ENCODE assay signal across 9 mouse cellular contexts in the genomic region with DNA sequence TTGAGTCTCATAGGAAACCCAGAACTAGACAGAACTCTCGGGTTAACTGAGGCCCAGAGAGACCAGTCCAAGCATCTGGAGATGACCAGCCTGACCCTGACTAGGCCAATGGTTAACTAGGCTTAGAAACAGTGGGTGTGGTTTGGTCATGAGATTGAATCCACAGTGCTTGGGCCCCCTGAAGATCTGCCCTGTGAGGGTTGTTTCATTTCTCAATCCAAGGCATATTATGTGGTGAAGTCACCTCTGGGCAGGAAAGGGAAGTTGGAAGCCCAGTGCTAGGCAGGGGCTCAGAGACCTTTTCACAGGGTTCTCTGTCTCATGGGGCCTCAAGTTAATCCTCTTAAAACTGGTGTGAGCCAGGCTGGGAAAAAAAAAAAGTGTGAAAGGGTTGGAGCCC. TPM values are rescaled to one million over a fixed set of nuclear protein-coding genes. Genes with fewer than 3 reads are reported as not detected.
DNase-seq lines count a peak whose midpoint lies in the region; ATAC-seq and TF ChIP-seq lines count a peak whose summit lies in the region.
"Had no signal": no experiment of that assay in that cellular context is flagged by ENCODE, and none has a peak within 500 bp of the region (broad histone marks: within the 10 kb centered on the region; RNA-seq: fewer than 3 reads in every experiment).

No protein-coding gene starts in this region.

- no peak for TF ChIP-seq CTCF in spleen, adult 2 months (IDR thresholded peaks at IDR 0.05; ENCODE audit: extremely low read depth, insufficient read depth, insufficient read length, insufficient replicate concordance)

- H3K27me3 ChIP-seq in erythroblast, embryonic 14.5 days (ENCODE audit: control insufficient read depth): no peaks in the 10 kb centered on the region
- H3K27me3 ChIP-seq in spleen, adult 2 months (ENCODE audit: control insufficient read depth, insufficient read depth, low read length): no peaks in the 10 kb centered on the region
- no peaks in the 10 kb centered on the region for H3K27me3 ChIP-seq in liver, embryonic 13.5 days

- ATAC-seq in erythroblast, adult 5-6 weeks (replicated peaks; ENCODE audit: low FRiP score, poor library complexity, severe bottlenecking): no peak
- ATAC-seq in liver, embryonic 13.5 days (ENCODE audit: low read depth): no peak

- WGBS in spleen, adult 2 months: 36% methylated on average over 1 of the region's 1 CpGs
- 53% methylated on average over 1 of the region's 1 CpGs for WGBS in liver, embryonic 13.5 days (ENCODE audit: insufficient replicate concordance)

- H3K36me3 ChIP-seq in erythroblast, embryonic 14.5 days (ENCODE audit: control insufficient read depth): peaks cover 51% of the 10 kb centered on the region
- no peaks in the 10 kb centered on the region; the same call in 1 of the 2 replicates for H3K36me3 ChIP-seq in spleen, adult 2 months (ENCODE audit: control insufficient read depth, insufficient read depth, low read length)
- peaks cover 38% of the 10 kb centered on the region for H3K36me3 ChIP-seq in liver, embryonic 13.5 days

- DNase-seq in spleen, adult 2 months (ENCODE audit: low read depth in 1 of 2, low spot score in 2 of 2): no peak
- DNase-seq in spleen, adult 12 weeks (ENCODE audit: low spot score): no peak
- DNase-seq in liver, embryonic 13.5 days: no peak
- DNase-seq in MN1 (ENCODE audit: low spot score): no peak
- no peak for DNase-seq in adrenal gland, adult 2 months
- DNase-seq in layer of hippocampus, adult 8-10 months (ENCODE audit: low spot score in 2 of 2): no peak
- DNase-seq: cerebellum, adult 11 months had no signal

- TF ChIP-seq POLR2A in spleen, adult 2 months (IDR thresholded peaks at IDR 0.05; ENCODE audit: low read depth, low read length): no peak

- H3K4me2 ChIP-seq in liver, embryonic 13.5 days: peak overlapping the region; percentile 95

- H3K27ac ChIP-seq in spleen, adult 2 months (ENCODE audit: insufficient read depth, low read length): no peak overlapping the region; the same call in 1 of the 2 replicates
- peak overlapping the region; percentile 98 for H3K27ac ChIP-seq in liver, embryonic 13.5 days

- peaks cover 2% of the 10 kb centered on the region; the same call in 1 of the 2 replicates for H3K9me3 ChIP-seq in erythroblast, embryonic 14.5 days (ENCODE audit: control insufficient read depth, low read length)
- no peaks in the 10 kb centered on the region for H3K9me3 ChIP-seq in liver, embryonic 13.5 days (replicated peaks)

- H3K9ac ChIP-seq in liver, embryonic 13.5 days: peak overlapping the region; percentile 99

- peak overlapping the region; percentile 86 for H3K4me3 ChIP-seq in erythroblast, embryonic 14.5 days (replicated peaks)
- H3K4me3 ChIP-seq in spleen, adult 2 months (ENCODE audit: extremely low read depth, insufficient read depth, insufficient read length): peak overlapping the region; percentile 14; the same call in 1 of the 2 replicates
- peak overlapping the region; percentile 87 for H3K4me3 ChIP-seq in liver, embryonic 13.5 days (replicated peaks)

- peaks cover 91% of the 10 kb centered on the region for H3K4me1 ChIP-seq in erythroblast, embryonic 14.5 days (ENCODE audit: control insufficient read depth)
- peaks cover 19% of the 10 kb centered on the region for H3K4me1 ChIP-seq in spleen, adult 2 months (ENCODE audit: control insufficient read depth, insufficient read depth, insufficient read length)
- peaks cover 89% of the 10 kb centered on the region for H3K4me1 ChIP-seq in liver, embryonic 13.5 days (replicated peaks)

RNA-seq across cellular contexts. Expression of a gene that starts 1.6 kb away (rescaled TPM):
- 6.7 and 7.2 TPM in 2 replicates for polyA plus RNA-seq in erythroblast, embryonic 14.5 days (2012)
- total RNA-seq in erythroblast, adult 5-6 weeks (2015; ENCODE audit: low replicate concordance): 1.9 and 2.5 TPM in 2 replicates
- total RNA-seq in erythroblast, adult 5-6 weeks (2017; ENCODE audit: low replicate concordance): 8.7 and 10.6 TPM in 2 replicates
- 20.2 and 32.6 TPM in 2 replicates for polyA plus RNA-seq in spleen, adult 2 months (2012; rRNA removed)
- 12.5 and 13.1 TPM in 2 replicates for polyA plus RNA-seq in liver, embryonic 13.5 days (2015; fragmentation: Nextera tagmentation; extraction: Ambion mirVana)
- 10 to 100 TPM; 15.3 to 16.5 TPM for total RNA-seq in adrenal gland, adult 2 months (2021)
- polyA plus RNA-seq in adrenal gland, adult 2 months (2012; rRNA removed): 69.3 and 77.4 TPM in 2 replicates
- total RNA-seq in layer of hippocampus, adult 8-10 months (2022): 10 to 100 TPM; 40.7 to 46.7 (median 43.6) TPM

RNA-seq across cellular contexts. Expression of a gene that starts 6.8 kb away (rescaled TPM):
- polyA plus RNA-seq in erythroblast, embryonic 14.5 days (2012): 3.2 and 5.6 TPM in 2 replicates
- 15.6 and 27.0 TPM in 2 replicates for total RNA-seq in erythroblast, adult 5-6 weeks (2015; ENCODE audit: low replicate concordance)
- total RNA-seq in erythroblast, adult 5-6 weeks (2017; ENCODE audit: low replicate concordance): 35.7 and 41.5 TPM in 2 replicates
- polyA plus RNA-seq in spleen, adult 2 months (2012; rRNA removed): 7.8 and 11.7 TPM in 2 replicates
- 1.2 and 1.4 TPM in 2 replicates for polyA plus RNA-seq in liver, embryonic 13.5 days (2015; fragmentation: Nextera tagmentation; extraction: Ambion mirVana)
- 1 to 10 TPM; 1.2 to 3.6 TPM for total RNA-seq in adrenal gland, adult 2 months (2021)
- polyA plus RNA-seq in adrenal gland, adult 2 months (2012; rRNA removed): 9.7 and 12.4 TPM in 2 replicates
- 1 to 10 TPM; 1.0 to 3.2 (median 1.4) TPM for total RNA-seq in layer of hippocampus, adult 8-10 months (2022)

RNA-seq across cellular contexts. Expression of a gene that starts 8.6 kb away (rescaled TPM):
- 52.7 and 55.8 TPM in 2 replicates for polyA plus RNA-seq in erythroblast, embryonic 14.5 days (2012)
- 9.2 and 14.6 TPM in 2 replicates for total RNA-seq in erythroblast, adult 5-6 weeks (2015; ENCODE audit: low replicate concordance)
- total RNA-seq in erythroblast, adult 5-6 weeks (2017; ENCODE audit: low replicate concordance): 14.1 and 30.2 TPM in 2 replicates
- polyA plus RNA-seq in spleen, adult 2 months (2012; rRNA removed): 74.8 and 92.9 TPM in 2 replicates
- polyA plus RNA-seq in liver, embryonic 13.5 days (2015; fragmentation: Nextera tagmentation; extraction: Ambion mirVana): 27.1 and 30.3 TPM in 2 replicates
- total RNA-seq in adrenal gland, adult 2 months (2021): 10 to 100 TPM; 81.6 to 89.9 TPM
- 272 and 280 TPM in 2 replicates for polyA plus RNA-seq in adrenal gland, adult 2 months (2012; rRNA removed)
- total RNA-seq in layer of hippocampus, adult 8-10 months (2022): 10 to 100 TPM; 32.5 to 37.1 (median 32.9) TPM

RNA-seq across cellular contexts. Expression of a gene that starts 15.8 kb away (rescaled TPM):
- 0.01 TPM in 1 of 2 replicates, not detected in the other for polyA plus RNA-seq in erythroblast, embryonic 14.5 days (2012)
- not detected in 2 replicates for total RNA-seq in erythroblast, adult 5-6 weeks (2015; ENCODE audit: low replicate concordance)
- not detected in 2 replicates for total RNA-seq in erythroblast, adult 5-6 weeks (2017; ENCODE audit: low replicate concordance)
- 1.3 and 1.7 TPM in 2 replicates for polyA plus RNA-seq in spleen, adult 2 months (2012; rRNA removed)
- polyA plus RNA-seq in liver, embryonic 13.5 days (2015; fragmentation: Nextera tagmentation; extraction: Ambion mirVana): not detected in 2 replicates
- 10 to 100 TPM in 1 of 2 experiments, 1 to 10 TPM in 1; 2.9 to 10.3 TPM for total RNA-seq in adrenal gland, adult 2 months (2021)
- polyA plus RNA-seq in adrenal gland, adult 2 months (2012; rRNA removed): 2.8 and 3.2 TPM in 2 replicates
- total RNA-seq in layer of hippocampus, adult 8-10 months (2022): 1 to 10 TPM; 1.3 to 2.2 (median 1.7) TPM

RNA-seq across cellular contexts. Expression of a gene that starts 19.5 kb away (rescaled TPM):
- 62.5 and 67.4 TPM in 2 replicates for polyA plus RNA-seq in erythroblast, embryonic 14.5 days (2012)
- 286 and 325 TPM in 2 replicates for total RNA-seq in erythroblast, adult 5-6 weeks (2015; ENCODE audit: low replicate concordance)
- 463 and 486 TPM in 2 replicates for total RNA-seq in erythroblast, adult 5-6 weeks (2017; ENCODE audit: low replicate concordance)
- 127 and 128 TPM in 2 replicates for polyA plus RNA-seq in spleen, adult 2 months (2012; rRNA removed)
- polyA plus RNA-seq in liver, embryonic 13.5 days (2015; fragmentation: Nextera tagmentation; extraction: Ambion mirVana): 89.5 and 94.1 TPM in 2 replicates
- total RNA-seq in adrenal gland, adult 2 months (2021): 10 to 100 TPM; 40.7 to 45.0 TPM
- 95.6 and 103 TPM in 2 replicates for polyA plus RNA-seq in adrenal gland, adult 2 months (2012; rRNA removed)
- 10 to 100 TPM; 64.6 to 72.1 (median 67.2) TPM for total RNA-seq in layer of hippocampus, adult 8-10 months (2022)

Comparison
In these comparisons a context has a peak if more than half of its experiments do, and no peak if none do; other contexts are left out.
1. H3K4me3 ChIP-seq: peak in every context shown above with its lines; median percentile 87 in liver, embryonic 13.5 days; 86 in erythroblast, embryonic 14.5 days; 14 in spleen, adult 2 months.